Mouse (Mus musculus) yolk sac, embryonic 10.5 days (tissue): ENCODE results near the gene Ror1.

Experiments used
- DNase-seq: peaks from one replicate; pipeline ENCODE4 v3.0.0-alpha.2; 2017; ENCODE audit warnings: low spot score

Ror1 gene

GRCm38 (mm10) chr4:100390436-100390835 is 294.8 kb downstream of the Ror1 start:
- DNase-seq, result no peak

GRCm38 (mm10) chr4:100391021-100391420 is 295.4 kb downstream of the Ror1 start:
- no peak for DNase-seq

GRCm38 (mm10) chr4:100393374-100394061 is 297.9 kb downstream of the Ror1 start:
- no peak for DNase-seq

- no peak for DNase-seq
Measured at GRCm38 (mm10) chr4:100395407-100395806, 299.8 kb downstream of the Ror1 start.

- DNase-seq, result no peak
Measured at GRCm38 (mm10) chr4:100398079-100398478, 302.5 kb downstream of the Ror1 start.

- DNase-seq, result no peak
Measured at GRCm38 (mm10) chr4:100401078-100401477, 305.5 kb downstream of the Ror1 start.

- no peak for DNase-seq
Measured at GRCm38 (mm10) chr4:100401581-100402470, 306.2 kb downstream of the Ror1 start.

- DNase-seq, result peak; percentile 31
Measured at GRCm38 (mm10) chr4:100407261-100407874, 311.8 kb downstream of the Ror1 start.

- DNase-seq, result no peak
Measured at GRCm38 (mm10) chr4:100409521-100409920, 313.9 kb downstream of the Ror1 start.

- DNase-seq, result no peak
Measured at GRCm38 (mm10) chr4:100411841-100412539, 316.4 kb downstream of the Ror1 start.

GRCm38 (mm10) chr4:100422756-100423155 is 327.2 kb downstream of the Ror1 start:
- DNase-seq, result no peak

- no peak for DNase-seq
Measured at GRCm38 (mm10) chr4:100426101-100426500, 330.5 kb downstream of the Ror1 start.

- no peak for DNase-seq
Measured at GRCm38 (mm10) chr4:100429371-100429900, 333.8 kb downstream of the Ror1 start.

GRCm38 (mm10) chr4:100435281-100436168 is 339.9 kb downstream of the Ror1 start:
- DNase-seq, result no peak

- no peak for DNase-seq
Measured at GRCm38 (mm10) chr4:100436169-100436547, 340.6 kb downstream of the Ror1 start.

GRCm38 (mm10) chr4:100446897-100447296 is 351.3 kb downstream of the Ror1 start:
- DNase-seq, result no peak

GRCm38 (mm10) chr4:100462493-100463120 is 367.0 kb downstream of the Ror1 start:
- DNase-seq, result no peak

GRCm38 (mm10) chr4:100478592-100479321 is 383.2 kb downstream of the Ror1 start, which contains the start of gene Ube2u:
Gene Ube2u (plus strand): TSS chr4:100478849.
- peak; percentile 87 for DNase-seq

GRCm38 (mm10) chr4:100488447-100488846 is 392.9 kb downstream of the Ror1 start:
- no peak for DNase-seq
